Mouse (Mus musculus): ENCODE results near the gene Scmh1. TPM values are rescaled to one million over a fixed set of nuclear protein-coding genes. Genes with fewer than 3 reads are reported as not detected.
A peak's percentile ranks its signal among the peaks of the same experiment; 100 is the strongest.

Gene Scmh1
- polyA plus RNA-seq, 1 experiment = 80.1 TPM

- no peak for TF ChIP-seq CTCF (IDR thresholded peaks at IDR 0.05; ENCODE audit: borderline replicate concordance, insufficient read depth, low read depth, low read length)
- TF ChIP-seq POLR2A (IDR thresholded peaks at IDR 0.05; ENCODE audit: borderline replicate concordance, insufficient read depth, low read length) = no peak
These were observed 162.9 kb downstream of the Scmh1 start for GRCm38 (mm10) chr4:120568005-120568404.

GRCm38 (mm10) chr4:120569025-120569424 lies 163.9 kb downstream of the Scmh1 start:
- H3K27me3 ChIP-seq (ENCODE audit: control insufficient read depth, insufficient read depth, low read length) = no peaks in the 10 kb centered on the region
- H3K4me1 ChIP-seq (ENCODE audit: control insufficient read depth, insufficient read depth, low read length) = no peaks in the 10 kb centered on the region
- no peak overlapping the region for H3K27ac ChIP-seq (ENCODE audit: insufficient read depth, low read length)
- 8% methylated on average over 4 of the region's 4 CpGs for WGBS
- peak in 1 of 2 experiments; percentile 29 for DNase-seq
- TF ChIP-seq CTCF (IDR thresholded peaks at IDR 0.05; ENCODE audit: borderline replicate concordance, insufficient read depth, low read depth, low read length) = no peak
- no peak for TF ChIP-seq POLR2A (IDR thresholded peaks at IDR 0.05; ENCODE audit: borderline replicate concordance, insufficient read depth, low read length)
- H3K4me3 ChIP-seq (replicated peaks; ENCODE audit: insufficient read depth, low read depth, low read length) = peak overlapping the region; percentile 68

More at GRCm38 (mm10) chr4:120568005-120568404, 162.9 kb downstream of the Scmh1 start:
- H3K27me3 ChIP-seq (ENCODE audit: control insufficient read depth, insufficient read depth, low read length) = no peaks in the 10 kb centered on the region
- no peaks in the 10 kb centered on the region for H3K4me1 ChIP-seq (ENCODE audit: control insufficient read depth, insufficient read depth, low read length)
- no peak overlapping the region for H3K4me3 ChIP-seq (replicated peaks; ENCODE audit: insufficient read depth, low read depth, low read length)
- H3K27ac ChIP-seq (ENCODE audit: insufficient read depth, low read length) = no peak overlapping the region
- 60% methylated on average over 5 of the region's 5 CpGs for WGBS
- no peak for DNase-seq

GRCm38 (mm10) chr4:120569486-120570437 lies 164.7 kb downstream of the Scmh1 start, which contains the start of gene Ctps:
TSS of gene Ctps (minus strand) at chr4:120570276.
- no peaks in the 10 kb centered on the region for H3K27me3 ChIP-seq (ENCODE audit: control insufficient read depth, insufficient read depth, low read length)
- TF ChIP-seq CTCF (IDR thresholded peaks at IDR 0.05; ENCODE audit: borderline replicate concordance, insufficient read depth, low read depth, low read length) (no peak), POLR2A (IDR thresholded peaks at IDR 0.05; ENCODE audit: borderline replicate concordance, insufficient read depth, low read length) (peak; percentile 97)
- no peaks in the 10 kb centered on the region for H3K4me1 ChIP-seq (ENCODE audit: control insufficient read depth, insufficient read depth, low read length)
- H3K27ac ChIP-seq (ENCODE audit: insufficient read depth, low read length) = peak within 1 kb of the TSS; percentile 65
- H3K4me3 ChIP-seq (replicated peaks; ENCODE audit: insufficient read depth, low read depth, low read length) = peak within 1 kb of the TSS; percentile 68
- peak; percentile 94 to 97 for DNase-seq
- WGBS = under 1% methylated on average over 97 of the region's 97 CpGs

- WGBS = under 1% methylated on average over 27 of the region's 27 CpGs
These were observed 165.5 kb downstream of the Scmh1 start for GRCm38 (mm10) chr4:120570438-120571069.

GRCm38 (mm10) chr4:120571070-120571464 lies 166.0 kb downstream of the Scmh1 start:
- 88% methylated on average over 3 of the region's 3 CpGs for WGBS

More at GRCm38 (mm10) chr4:120570438-120571069, 165.5 kb downstream of the Scmh1 start:
- DNase-seq = no peak
- H3K4me1 ChIP-seq (ENCODE audit: control insufficient read depth, insufficient read depth, low read length) = no peaks in the 10 kb centered on the region
- H3K4me3 ChIP-seq (replicated peaks; ENCODE audit: insufficient read depth, low read depth, low read length) = peak overlapping the region; percentile 68
- no peaks in the 10 kb centered on the region for H3K27me3 ChIP-seq (ENCODE audit: control insufficient read depth, insufficient read depth, low read length)
- peak overlapping the region; percentile 65 for H3K27ac ChIP-seq (ENCODE audit: insufficient read depth, low read length)
- TF ChIP-seq CTCF (IDR thresholded peaks at IDR 0.05; ENCODE audit: borderline replicate concordance, insufficient read depth, low read depth, low read length) (no peak), POLR2A (IDR thresholded peaks at IDR 0.05; ENCODE audit: borderline replicate concordance, insufficient read depth, low read length) (no peak)

GRCm38 (mm10) chr4:120571691-120572090 lies 166.6 kb downstream of the Scmh1 start:
- no peak for DNase-seq
- Histone ChIP-seq H3K4me1 (ENCODE audit: control insufficient read depth, insufficient read depth, low read length) (no peaks in the 10 kb centered on the region), H3K27ac (ENCODE audit: insufficient read depth, low read length) (no peak overlapping the region), H3K27me3 (ENCODE audit: control insufficient read depth, insufficient read depth, low read length) (no peaks in the 10 kb centered on the region), H3K4me3 (replicated peaks; ENCODE audit: insufficient read depth, low read depth, low read length) (no peak overlapping the region)
- TF ChIP-seq POLR2A (IDR thresholded peaks at IDR 0.05; ENCODE audit: borderline replicate concordance, insufficient read depth, low read length) = no peak
- no peak for TF ChIP-seq CTCF (IDR thresholded peaks at IDR 0.05; ENCODE audit: borderline replicate concordance, insufficient read depth, low read depth, low read length)
- 71% methylated on average over 3 of the region's 3 CpGs for WGBS

More at GRCm38 (mm10) chr4:120571070-120571464, 166.0 kb downstream of the Scmh1 start:
- Histone ChIP-seq H3K4me1 (ENCODE audit: control insufficient read depth, insufficient read depth, low read length) (no peaks in the 10 kb centered on the region), H3K27ac (ENCODE audit: insufficient read depth, low read length) (no peak overlapping the region), H3K4me3 (replicated peaks; ENCODE audit: insufficient read depth, low read depth, low read length) (no peak overlapping the region), H3K27me3 (ENCODE audit: control insufficient read depth, insufficient read depth, low read length) (no peaks in the 10 kb centered on the region)
- DNase-seq = no peak
- TF ChIP-seq CTCF (IDR thresholded peaks at IDR 0.05; ENCODE audit: borderline replicate concordance, insufficient read depth, low read depth, low read length) (no peak), POLR2A (IDR thresholded peaks at IDR 0.05; ENCODE audit: borderline replicate concordance, insufficient read depth, low read length) (no peak)

Other genes with a start within 250 kb of the Scmh1 start
- 0.11 TPM in 1 of 2 replicates, not detected in the other for gene Edn2, start 244.1 kb upstream of the Scmh1 start, polyA plus RNA-seq (2012; rRNA removed)
- gene Foxo6, start 117.9 kb upstream of the Scmh1 start, polyA plus RNA-seq (2012; rRNA removed) = 1.9 and 2.0 TPM in 2 replicates
- gene Slfnl1, start 127.0 kb downstream of the Scmh1 start, polyA plus RNA-seq (2012; rRNA removed) = 0.25 and 0.31 TPM in 2 replicates
- 28.8 and 29.7 TPM in 2 replicates for gene Ctps, start 165.0 kb downstream of the Scmh1 start, polyA plus RNA-seq (2012; rRNA removed)
- gene Gm8439, start 183.5 kb downstream of the Scmh1 start, polyA plus RNA-seq (2012; rRNA removed) = not detected in 2 replicates

Measured in cerebellum, adult 2 months (tissue).